Mouse (Mus musculus): Measurements from ENCODE around the gene Mthfd1l.

- no peak for TF ChIP-seq EP300 (IDR thresholded peaks at IDR 0.05; ENCODE audit: low read depth)
- TF ChIP-seq CTCF (IDR thresholded peaks at IDR 0.05; ENCODE audit: low read depth) = no peak
Observed at GRCm38 (mm10) chr10:4128411-4128810, 155.5 kb downstream of the Mthfd1l start.
